Mouse (Mus musculus): Measurements from ENCODE around the gene Chic2.
A peak's percentile ranks its signal among the peaks of the same experiment; 100 is the strongest.

Chic2 gene

GRCm38 (mm10) chr5:75044310-75044904 lies at the start of gene Chic2:
Chic2 (minus strand) TSS chr5:75044774.
- DNase-seq (ENCODE audit: low read depth, low spot score) = peak; percentile 58

- DNase-seq (ENCODE audit: low read depth, low spot score) = no peak
Measured at GRCm38 (mm10) chr5:75085906-75086305, 41.3 kb upstream of the Chic2 start.

- no peak for DNase-seq (ENCODE audit: low read depth, low spot score)
Measured at GRCm38 (mm10) chr5:75085521-75085875, 40.9 kb upstream of the Chic2 start.

GRCm38 (mm10) chr5:75084871-75085520 lies 40.4 kb upstream of the Chic2 start:
- no peak for DNase-seq (ENCODE audit: low read depth, low spot score)

- DNase-seq (ENCODE audit: low read depth, low spot score) = no peak
Measured at GRCm38 (mm10) chr5:75084393-75084870, 39.9 kb upstream of the Chic2 start.

- no peak for DNase-seq (ENCODE audit: low read depth, low spot score)
Measured at GRCm38 (mm10) chr5:75083591-75084392, 39.2 kb upstream of the Chic2 start.

GRCm38 (mm10) chr5:75083061-75083460 lies 38.5 kb upstream of the Chic2 start:
- DNase-seq (ENCODE audit: low read depth, low spot score) = no peak

GRCm38 (mm10) chr5:75082439-75082838 lies 37.9 kb upstream of the Chic2 start:
- no peak for DNase-seq (ENCODE audit: low read depth, low spot score)

- DNase-seq (ENCODE audit: low read depth, low spot score) = no peak
Measured at GRCm38 (mm10) chr5:75079564-75079963, 35.0 kb upstream of the Chic2 start.

GRCm38 (mm10) chr5:75077051-75077380 lies 32.4 kb upstream of the Chic2 start:
- no peak for DNase-seq (ENCODE audit: low read depth, low spot score)

GRCm38 (mm10) chr5:75076326-75077050 lies 31.9 kb upstream of the Chic2 start:
- DNase-seq (ENCODE audit: low read depth, low spot score) = no peak

- DNase-seq (ENCODE audit: low read depth, low spot score) = no peak
Measured at GRCm38 (mm10) chr5:75075383-75075941, 30.9 kb upstream of the Chic2 start, which contains the start of gene Gsx2. Gsx2 (plus strand) TSS chr5:75075601.

- no peak for DNase-seq (ENCODE audit: low read depth, low spot score)
Measured at GRCm38 (mm10) chr5:75074537-75075382, 30.2 kb upstream of the Chic2 start.

- no peak for DNase-seq (ENCODE audit: low read depth, low spot score)
Measured at GRCm38 (mm10) chr5:75074132-75074531, 29.6 kb upstream of the Chic2 start.

GRCm38 (mm10) chr5:75073684-75074083 lies 29.1 kb upstream of the Chic2 start:
- DNase-seq (ENCODE audit: low read depth, low spot score) = no peak

- no peak for DNase-seq (ENCODE audit: low read depth, low spot score)
Measured at GRCm38 (mm10) chr5:75073167-75073566, 28.6 kb upstream of the Chic2 start.

GRCm38 (mm10) chr5:75072532-75072931 lies 28.0 kb upstream of the Chic2 start:
- DNase-seq (ENCODE audit: low read depth, low spot score) = no peak

- DNase-seq (ENCODE audit: low read depth, low spot score) = no peak
Measured at GRCm38 (mm10) chr5:75071951-75072350, 27.4 kb upstream of the Chic2 start.

- DNase-seq (ENCODE audit: low read depth, low spot score) = no peak
Measured at GRCm38 (mm10) chr5:75070656-75071375, 26.2 kb upstream of the Chic2 start.

GRCm38 (mm10) chr5:75070132-75070531 lies 25.6 kb upstream of the Chic2 start:
- no peak for DNase-seq (ENCODE audit: low read depth, low spot score)

Measured in c-Kit-negative CD71-positive TER-119-positive erythroid progenitor cells, embryonic 14.5 days (primary cell).